Mouse (Mus musculus): ENCODE measurements around the gene Mia. TPM values are rescaled to one million over a fixed set of nuclear protein-coding genes. Genes with fewer than 3 reads are reported as not detected.
A peak's percentile ranks its signal among the peaks of the same experiment; 100 is the strongest.

Gene Mia
- polyA plus RNA-seq, 1 experiment from 2014 or later, result 5.1 TPM

- Histone ChIP-seq H3K36me3 (peaks cover 72% of the 10 kb centered on the region), H3K27me3 (no peaks in the 10 kb centered on the region), H3K27ac (no peak overlapping the region), H3K9ac (replicated peaks) (no peak overlapping the region), H3K4me1 (replicated peaks) (no peaks in the 10 kb centered on the region), H3K4me3 (replicated peaks) (no peak overlapping the region), H3K9me3 (no peaks in the 10 kb centered on the region), H3K4me2 (replicated peaks) (no peak overlapping the region)
- no peak for ATAC-seq
- 97% methylated on average over 8 of the region's 8 CpGs for WGBS
Observed at GRCm38 (mm10) chr7:27203730-27204449, 22.9 kb upstream of the Mia start.

DNA sequence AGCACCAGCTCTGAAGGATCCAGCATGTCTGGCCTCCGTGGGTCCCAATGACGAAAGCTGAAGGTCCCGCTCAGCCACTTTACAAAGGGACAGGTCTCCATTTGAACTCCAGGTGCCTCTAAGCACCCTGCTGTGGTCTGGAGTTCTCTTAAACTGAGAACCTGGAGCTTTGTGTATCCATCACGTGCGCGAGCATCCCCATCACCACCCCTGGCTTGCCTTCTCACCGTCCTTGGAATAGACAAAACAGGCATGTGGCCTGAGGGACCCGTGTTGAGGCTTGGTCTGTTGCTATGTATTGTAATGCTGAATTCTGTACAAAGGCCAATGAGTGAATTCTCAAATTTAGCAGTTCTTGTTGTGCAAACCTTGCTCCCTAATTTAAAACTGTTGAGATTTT is 17.8 kb upstream of the Mia start:
- H3K27me3 ChIP-seq, result no peaks in the 10 kb centered on the region
- H3K9ac ChIP-seq (replicated peaks), result no peak overlapping the region
- WGBS, result 93% methylated on average over 8 of the region's 8 CpGs

DNA sequence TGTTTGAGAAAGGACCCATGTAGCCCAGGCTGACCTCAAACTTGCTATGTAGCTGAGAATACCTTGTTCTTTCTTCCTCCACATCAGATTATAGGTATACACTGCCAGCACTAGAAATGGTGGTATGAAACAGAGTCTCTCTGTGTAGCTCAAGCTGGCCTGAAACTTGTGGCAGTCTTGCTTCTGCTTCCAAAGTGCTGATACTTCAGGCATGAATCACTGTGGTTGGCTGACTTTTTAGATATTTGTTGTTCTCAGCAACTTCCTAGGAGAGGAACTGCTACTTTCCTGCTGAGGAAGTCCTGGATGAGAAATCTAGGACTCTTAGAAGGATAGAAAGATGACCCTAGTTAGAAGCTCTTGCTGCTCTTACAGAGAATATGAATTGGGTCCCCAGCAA is 17.4 kb upstream of the Mia start:
- no peak overlapping the region for H3K9ac ChIP-seq (replicated peaks)
- ATAC-seq, result no peak

More for the DNA sequence above, 17.8 kb upstream of the Mia start:
- Histone ChIP-seq H3K27ac (no peak overlapping the region), H3K36me3 (peaks cover 37% of the 10 kb centered on the region), H3K4me1 (replicated peaks) (peaks cover 20% of the 10 kb centered on the region), H3K4me3 (replicated peaks) (no peak overlapping the region), H3K4me2 (replicated peaks) (no peak overlapping the region), H3K9me3 (no peaks in the 10 kb centered on the region)
- ATAC-seq, result no peak

DNA sequence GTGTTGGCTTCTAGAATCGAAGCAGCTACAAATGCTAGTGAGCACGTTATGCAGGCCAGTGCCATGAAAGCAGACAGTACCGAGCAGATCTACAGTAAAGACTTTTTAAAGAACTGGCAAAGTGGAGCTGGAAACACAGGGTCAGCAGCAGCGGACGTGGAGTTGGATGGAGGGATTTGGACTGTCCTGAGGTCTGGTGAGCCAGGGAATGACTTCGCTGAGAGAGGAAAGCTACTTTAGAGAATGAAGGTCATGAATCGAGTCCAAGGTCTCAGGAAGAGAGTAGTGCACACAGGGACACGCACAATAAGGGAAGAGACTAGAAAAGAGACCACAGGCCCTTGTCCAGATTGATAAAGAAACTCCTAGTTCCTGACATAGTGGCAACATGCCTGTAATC is 16.7 kb upstream of the Mia start:
- H3K4me2 ChIP-seq (replicated peaks), result no peak overlapping the region
- WGBS, result 96% methylated on average over 8 of the region's 8 CpGs
- no peak overlapping the region for H3K4me3 ChIP-seq (replicated peaks)
- H3K4me1 ChIP-seq (replicated peaks), result peaks cover 30% of the 10 kb centered on the region
- H3K36me3 ChIP-seq, result peaks cover 37% of the 10 kb centered on the region
- H3K9ac ChIP-seq (replicated peaks), result no peak overlapping the region
- no peak overlapping the region for H3K27ac ChIP-seq
- H3K27me3 ChIP-seq, result no peaks in the 10 kb centered on the region
- no peak for ATAC-seq
- H3K9me3 ChIP-seq, result no peaks in the 10 kb centered on the region

More for the DNA sequence above, 17.4 kb upstream of the Mia start:
- H3K27ac ChIP-seq, result no peak overlapping the region
- peaks cover 37% of the 10 kb centered on the region for H3K36me3 ChIP-seq
- no peak overlapping the region for H3K4me2 ChIP-seq (replicated peaks)
- H3K27me3 ChIP-seq, result no peaks in the 10 kb centered on the region
- H3K4me3 ChIP-seq (replicated peaks), result no peak overlapping the region
- no peaks in the 10 kb centered on the region for H3K9me3 ChIP-seq
- H3K4me1 ChIP-seq (replicated peaks), result peaks cover 24% of the 10 kb centered on the region

DNA sequence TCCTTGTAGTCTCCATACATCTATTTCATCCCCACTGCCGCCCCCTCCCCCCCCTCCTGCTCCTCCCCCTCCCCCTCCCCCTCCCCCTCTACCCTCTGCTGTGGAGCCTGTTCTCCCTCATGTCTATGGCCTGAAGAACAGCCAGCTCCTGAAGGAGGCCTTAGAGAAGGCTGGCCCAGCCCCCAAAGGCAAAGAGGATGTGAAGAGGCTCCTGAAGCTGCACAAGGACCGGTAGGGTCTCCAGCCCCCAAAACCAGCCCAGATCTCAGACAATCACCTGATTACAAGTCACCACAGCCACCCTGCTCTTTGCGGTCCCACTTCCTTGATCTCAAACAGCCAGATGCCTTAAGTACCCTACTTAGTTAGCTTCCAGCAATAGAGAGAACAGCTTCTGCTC is 16.2 kb upstream of the Mia start:
- H3K9me3 ChIP-seq, result no peaks in the 10 kb centered on the region
- no peak for ATAC-seq
- no peak overlapping the region for H3K4me2 ChIP-seq (replicated peaks)
- no peak overlapping the region for H3K27ac ChIP-seq
- H3K4me3 ChIP-seq (replicated peaks), result no peak overlapping the region
- peaks cover 30% of the 10 kb centered on the region for H3K4me1 ChIP-seq (replicated peaks)
- H3K9ac ChIP-seq (replicated peaks), result no peak overlapping the region
- peaks cover 37% of the 10 kb centered on the region for H3K36me3 ChIP-seq
- no peaks in the 10 kb centered on the region for H3K27me3 ChIP-seq
- 84% methylated on average over 3 of the region's 3 CpGs for WGBS

GRCm38 (mm10) chr7:27195681-27196611 is 15.0 kb upstream of the Mia start, which contains the start of the genes BC024978 and Snrpa:
Gene BC024978 (plus strand): TSS chr7:27195781.
Gene Snrpa (minus strand): TSS chr7:27196271.
- WGBS, result 1% methylated on average over 64 of the region's 64 CpGs
- ATAC-seq, result peak; percentile 99
- peak within 1 kb of the TSS; percentile 95 for H3K4me2 ChIP-seq (replicated peaks)

GRCm38 (mm10) chr7:27193731-27194130 is 12.8 kb upstream of the Mia start:
- H3K9ac ChIP-seq (replicated peaks), result peak overlapping the region; percentile 44
- H3K4me2 ChIP-seq (replicated peaks), result peak overlapping the region; percentile 95

More at GRCm38 (mm10) chr7:27195681-27196611, 15.0 kb upstream of the Mia start, which contains the start of the genes BC024978 and Snrpa:
- Histone ChIP-seq H3K4me3 (replicated peaks) (peak within 1 kb of the TSS; percentile 86), H3K9me3 (no peaks in the 10 kb centered on the region), H3K36me3 (peaks cover 41% of the 10 kb centered on the region), H3K27ac (peak within 1 kb of the TSS; percentile 97), H3K4me1 (replicated peaks) (peaks cover 30% of the 10 kb centered on the region), H3K9ac (replicated peaks) (peak within 1 kb of the TSS; percentile 86), H3K27me3 (no peaks in the 10 kb centered on the region)

DNA sequence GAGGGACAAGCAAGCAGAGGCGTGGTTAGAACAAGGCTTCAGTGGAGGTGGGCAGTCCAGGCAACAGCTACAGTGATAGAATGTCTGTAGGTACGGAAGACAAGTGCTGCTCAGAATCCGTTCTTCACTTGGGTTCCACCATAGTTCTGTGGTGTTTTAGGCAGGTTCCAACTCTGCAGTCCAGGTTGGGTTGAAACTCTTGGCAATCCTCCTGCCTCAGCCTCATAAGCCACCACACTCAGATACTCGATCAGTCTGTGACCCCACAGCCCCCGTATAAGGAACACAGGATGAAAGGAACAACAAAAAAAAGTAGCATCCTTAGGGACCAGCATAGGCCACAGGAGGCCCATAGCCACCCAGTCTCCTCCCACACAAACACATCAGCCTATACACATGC is 11.5 kb upstream of the Mia start:
- peaks cover 30% of the 10 kb centered on the region for H3K4me1 ChIP-seq (replicated peaks)
- no peaks in the 10 kb centered on the region for H3K27me3 ChIP-seq
- no peak overlapping the region for H3K9ac ChIP-seq (replicated peaks)
- no peak for ATAC-seq
- H3K4me2 ChIP-seq (replicated peaks), result no peak overlapping the region
- no peak overlapping the region for H3K27ac ChIP-seq
- H3K36me3 ChIP-seq, result peaks cover 68% of the 10 kb centered on the region
- H3K9me3 ChIP-seq, result no peaks in the 10 kb centered on the region
- no peak overlapping the region for H3K4me3 ChIP-seq (replicated peaks)
- 93% methylated on average over 5 of the region's 5 CpGs for WGBS

More at GRCm38 (mm10) chr7:27193731-27194130, 12.8 kb upstream of the Mia start:
- 88% methylated on average over 4 of the region's 4 CpGs for WGBS
- H3K9me3 ChIP-seq, result no peaks in the 10 kb centered on the region
- H3K27ac ChIP-seq, result no peak overlapping the region
- H3K27me3 ChIP-seq, result no peaks in the 10 kb centered on the region
- peak overlapping the region; percentile 5 for H3K4me3 ChIP-seq (replicated peaks)
- peaks cover 61% of the 10 kb centered on the region for H3K36me3 ChIP-seq
- peaks cover 30% of the 10 kb centered on the region for H3K4me1 ChIP-seq (replicated peaks)
- no peak for ATAC-seq

GRCm38 (mm10) chr7:27189271-27189931 is 8.4 kb upstream of the Mia start:
- WGBS, result 93% methylated on average over 10 of the region's 10 CpGs
- no peak overlapping the region for H3K9ac ChIP-seq (replicated peaks)
- H3K4me3 ChIP-seq (replicated peaks), result no peak overlapping the region
- no peak overlapping the region for H3K4me2 ChIP-seq (replicated peaks)
- H3K27me3 ChIP-seq, result no peaks in the 10 kb centered on the region
- no peaks in the 10 kb centered on the region for H3K9me3 ChIP-seq
- H3K4me1 ChIP-seq (replicated peaks), result peaks cover 16% of the 10 kb centered on the region
- H3K36me3 ChIP-seq, result peaks cover 97% of the 10 kb centered on the region
- no peak overlapping the region for H3K27ac ChIP-seq
- ATAC-seq, result peak; percentile 31; the same call in 1 of the 2 replicates

DNA sequence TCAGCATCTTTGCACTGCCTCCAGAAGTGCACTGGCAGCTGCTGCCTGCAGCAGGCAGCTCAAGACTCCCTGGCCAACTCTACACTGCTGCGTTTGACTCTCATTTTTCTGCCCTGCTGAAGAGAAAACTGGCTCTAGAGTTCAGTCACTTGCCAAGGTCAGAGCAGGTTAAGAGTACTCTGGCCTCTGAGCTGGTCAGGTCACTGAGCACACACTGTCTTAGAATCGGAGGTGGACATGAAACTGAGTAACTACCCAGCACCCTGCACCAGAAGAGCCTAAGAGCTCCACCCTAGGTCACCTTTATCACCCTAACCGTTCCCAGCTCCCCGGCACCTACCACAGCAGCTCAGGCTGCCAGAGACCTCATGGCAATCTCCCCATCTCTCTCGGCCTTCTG is 5.0 kb upstream of the Mia start:
- 93% methylated on average over 5 of the region's 5 CpGs for WGBS
- Histone ChIP-seq H3K9me3 (no peaks in the 10 kb centered on the region), H3K4me2 (replicated peaks) (no peak overlapping the region), H3K9ac (replicated peaks) (no peak overlapping the region), H3K27ac (no peak overlapping the region), H3K27me3 (no peaks in the 10 kb centered on the region), H3K4me3 (replicated peaks) (no peak overlapping the region), H3K4me1 (replicated peaks) (no peaks in the 10 kb centered on the region; the same call in 1 of the 2 replicates), H3K36me3 (peaks cover 80% of the 10 kb centered on the region)
- no peak for ATAC-seq

DNA sequence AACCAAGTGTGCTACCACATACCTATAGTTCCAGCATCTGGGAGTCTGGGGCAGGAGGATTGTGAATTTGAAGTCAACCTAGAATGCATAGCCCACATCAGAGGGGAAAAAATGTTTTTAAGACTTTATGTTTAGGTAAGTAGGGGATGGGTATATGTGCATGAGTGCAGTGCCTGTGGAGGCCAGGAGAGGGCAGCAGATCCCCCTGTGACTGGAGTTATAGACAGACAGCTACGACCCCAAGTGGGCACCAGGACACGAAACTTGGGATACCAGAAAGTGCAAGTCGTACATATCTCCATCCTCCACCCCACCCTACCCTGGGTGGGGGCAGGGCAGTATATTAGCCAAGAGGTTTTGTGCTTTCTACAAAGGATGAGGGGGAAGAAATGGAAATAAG is 4.0 kb upstream of the Mia start:
- Histone ChIP-seq H3K4me2 (replicated peaks) (no peak overlapping the region), H3K36me3 (peaks cover 70% of the 10 kb centered on the region), H3K27ac (no peak overlapping the region), H3K4me3 (replicated peaks) (no peak overlapping the region), H3K9me3 (no peaks in the 10 kb centered on the region), H3K9ac (replicated peaks) (no peak overlapping the region), H3K27me3 (no peaks in the 10 kb centered on the region), H3K4me1 (replicated peaks) (peaks cover 7% of the 10 kb centered on the region)
- no peak for ATAC-seq
- 72% methylated on average over 3 of the region's 3 CpGs for WGBS

Data from midbrain, embryonic 13.5 days (tissue).